Mouse (Mus musculus) liver, embryonic 14.5 days (tissue): ENCODE results near the gene Cacna1i.

ENCODE experiments used
- CTCF ChIP-seq: IDR thresholded peaks from 2 replicates; pipeline ENCODE4 v1.5.1; 2016; ENCODE audit warnings: antibody characterized with exemption, low read depth, control low read depth
- EP300 ChIP-seq: IDR thresholded peaks from 2 replicates; pipeline ENCODE4 v1.6.1; 2016; ENCODE audit warnings: antibody characterized with exemption, low read depth

- TF ChIP-seq CTCF: no peak
- TF ChIP-seq EP300: no peak
Observed at GRCm38 (mm10) chr15:80318543-80319255, 31.7 kb downstream of the Cacna1i start.
